Mouse (Mus musculus): ENCODE data around the gene Zfp358.

Gene Zfp358

DNA sequence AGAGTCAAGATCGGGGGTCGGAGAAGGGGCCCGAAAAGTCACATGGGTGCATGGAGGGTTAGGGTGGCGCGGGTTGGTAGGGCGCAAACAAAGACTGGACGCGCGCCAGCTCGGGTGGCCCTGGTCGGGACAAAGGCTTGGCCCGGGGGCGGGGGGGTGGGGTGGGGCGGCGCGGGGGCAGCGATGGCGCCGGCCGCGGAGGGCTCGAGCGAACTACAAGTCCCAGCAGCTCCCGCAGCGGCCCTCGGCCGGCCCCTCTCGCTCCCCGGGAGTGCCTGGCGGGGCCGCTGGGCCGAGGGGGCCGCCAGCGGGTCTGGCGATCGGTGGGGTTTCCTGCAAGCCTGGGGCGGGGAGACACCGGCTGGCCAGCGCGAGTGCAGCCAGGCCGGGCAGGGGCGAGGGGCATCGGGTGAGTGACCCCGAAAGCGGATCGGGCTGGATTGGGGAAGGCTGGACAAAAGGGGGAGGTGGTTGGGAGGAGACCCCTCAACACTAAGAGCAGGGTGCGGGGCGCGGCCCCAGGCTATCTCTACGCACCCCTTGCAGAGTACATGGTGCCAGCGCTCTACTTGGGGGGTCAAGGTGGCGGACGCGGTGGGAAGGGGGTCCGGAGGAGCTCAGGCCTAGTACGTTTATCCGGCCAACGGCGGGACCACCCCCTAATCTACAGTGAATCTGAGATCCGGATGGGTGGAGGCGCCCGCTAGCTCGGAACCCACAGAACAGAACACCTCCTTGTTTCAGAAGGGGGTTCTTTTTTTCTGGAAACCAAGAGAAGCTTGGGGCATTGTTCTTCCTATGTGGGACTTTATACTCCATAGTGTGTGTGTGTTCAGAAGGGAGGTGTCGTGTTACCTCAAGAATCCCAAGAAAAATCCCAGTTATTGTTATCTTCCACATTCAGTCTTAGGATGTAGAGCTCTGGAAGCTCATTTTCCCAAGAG lies at the start of gene Zfp358:
Gene Zfp358 (plus strand): TSS at position 238 of the 944 bp plus-strand sequence.
- DNase-seq (ENCODE audit: low read depth) = peak; percentile 88

DNA sequence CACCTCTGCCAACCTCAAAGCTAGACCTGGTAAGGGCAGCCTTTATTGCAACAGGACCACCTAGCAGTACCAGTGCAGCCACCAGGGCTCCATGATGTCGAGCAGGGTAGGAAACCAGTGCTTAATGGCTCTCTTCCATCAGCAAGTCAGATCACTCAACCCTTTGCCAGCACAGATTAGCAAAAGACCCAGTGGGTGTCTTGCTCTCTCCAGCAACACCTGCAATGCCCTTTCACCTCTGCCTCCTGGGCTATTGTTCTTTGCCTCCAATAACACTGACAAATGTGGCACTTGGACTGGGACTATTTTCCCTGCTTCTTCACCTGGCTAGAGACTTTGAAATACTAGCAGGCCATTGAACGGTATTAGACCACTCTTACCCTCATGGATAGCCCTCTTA lies 43.7 kb upstream of the Zfp358 start:
- no peak for DNase-seq (ENCODE audit: low read depth)

DNA sequence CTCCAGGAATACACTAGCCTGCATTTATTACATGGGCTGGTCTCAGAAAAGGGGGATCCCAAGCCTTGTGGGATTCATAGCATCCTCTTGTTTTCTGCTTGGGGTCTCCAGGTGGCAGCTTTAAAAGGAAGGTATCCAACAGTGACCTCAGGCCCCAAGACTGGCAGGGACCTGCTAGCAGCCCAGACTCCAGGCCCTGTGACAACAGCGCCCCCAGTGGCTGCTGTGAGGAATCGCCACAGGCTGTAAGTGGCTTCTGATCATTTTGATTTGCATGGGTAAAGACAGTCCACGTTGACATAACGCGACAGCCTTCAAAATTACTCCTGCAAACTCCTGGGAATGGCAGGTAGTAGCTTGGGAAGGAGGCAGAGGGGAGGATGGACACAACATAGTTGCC lies 42.3 kb upstream of the Zfp358 start:
- peak; percentile 81 for DNase-seq (ENCODE audit: low read depth)

DNA sequence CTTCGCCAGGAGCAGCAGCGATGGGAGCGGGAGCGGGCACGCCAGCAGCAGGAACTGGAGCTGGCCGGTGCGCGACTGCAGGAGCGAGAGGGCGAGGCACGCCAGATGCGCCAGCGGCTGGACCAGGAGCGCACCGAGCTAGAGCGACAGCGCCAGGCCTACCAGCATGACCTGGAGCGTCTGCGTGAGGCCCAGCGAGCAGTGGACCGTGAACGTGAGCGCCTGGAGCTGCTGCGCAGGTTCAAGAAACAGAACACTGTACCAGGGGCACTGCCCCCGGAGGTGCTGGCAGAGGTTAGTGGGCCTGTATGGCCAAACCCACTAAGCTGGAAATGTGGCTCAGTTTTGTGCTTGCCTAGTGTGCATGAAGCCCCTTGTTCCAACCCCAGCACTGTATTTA lies 40.9 kb upstream of the Zfp358 start:
- DNase-seq (ENCODE audit: low read depth) = no peak

DNA sequence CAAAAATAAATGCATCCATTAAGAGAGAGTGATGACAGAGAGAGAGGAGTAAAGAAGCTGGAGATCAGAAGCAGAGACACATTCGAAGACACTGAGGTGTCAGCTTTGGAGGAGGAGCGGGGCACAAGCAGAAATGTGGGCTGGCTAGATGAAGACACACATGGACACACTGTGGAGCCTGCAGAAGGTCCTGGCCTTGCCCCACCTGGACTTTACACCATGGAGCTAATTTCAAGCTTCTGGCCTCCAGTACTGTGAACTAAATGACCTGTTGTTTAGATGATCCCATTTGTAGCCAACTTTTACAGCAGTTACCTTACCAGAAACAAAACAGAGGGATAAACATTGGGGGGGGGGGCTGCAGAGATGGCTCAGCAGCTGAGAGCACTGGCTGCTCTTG lies 29.7 kb upstream of the Zfp358 start:
- no peak for DNase-seq (ENCODE audit: low read depth)

DNA sequence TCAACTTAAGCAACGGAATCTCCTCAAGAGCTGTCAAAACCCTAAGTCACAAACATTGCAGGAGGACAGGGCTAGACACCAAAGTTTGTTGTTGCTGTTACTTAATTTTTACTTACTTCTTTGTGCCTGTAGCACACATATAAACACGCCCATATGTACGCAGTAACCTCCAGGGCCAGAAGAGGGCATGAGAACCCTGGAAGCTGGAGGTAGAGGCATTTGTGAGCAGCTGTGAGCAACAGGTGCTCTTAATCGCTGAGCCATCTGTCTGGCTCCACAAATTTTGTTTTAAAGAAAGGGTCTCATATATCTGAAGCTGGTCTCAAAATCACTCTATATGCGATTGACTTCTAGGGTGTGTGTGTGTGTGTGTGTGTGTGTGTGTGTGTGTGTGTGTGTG lies 28.6 kb upstream of the Zfp358 start:
- peak; percentile 72 for DNase-seq (ENCODE audit: low read depth)

DNA sequence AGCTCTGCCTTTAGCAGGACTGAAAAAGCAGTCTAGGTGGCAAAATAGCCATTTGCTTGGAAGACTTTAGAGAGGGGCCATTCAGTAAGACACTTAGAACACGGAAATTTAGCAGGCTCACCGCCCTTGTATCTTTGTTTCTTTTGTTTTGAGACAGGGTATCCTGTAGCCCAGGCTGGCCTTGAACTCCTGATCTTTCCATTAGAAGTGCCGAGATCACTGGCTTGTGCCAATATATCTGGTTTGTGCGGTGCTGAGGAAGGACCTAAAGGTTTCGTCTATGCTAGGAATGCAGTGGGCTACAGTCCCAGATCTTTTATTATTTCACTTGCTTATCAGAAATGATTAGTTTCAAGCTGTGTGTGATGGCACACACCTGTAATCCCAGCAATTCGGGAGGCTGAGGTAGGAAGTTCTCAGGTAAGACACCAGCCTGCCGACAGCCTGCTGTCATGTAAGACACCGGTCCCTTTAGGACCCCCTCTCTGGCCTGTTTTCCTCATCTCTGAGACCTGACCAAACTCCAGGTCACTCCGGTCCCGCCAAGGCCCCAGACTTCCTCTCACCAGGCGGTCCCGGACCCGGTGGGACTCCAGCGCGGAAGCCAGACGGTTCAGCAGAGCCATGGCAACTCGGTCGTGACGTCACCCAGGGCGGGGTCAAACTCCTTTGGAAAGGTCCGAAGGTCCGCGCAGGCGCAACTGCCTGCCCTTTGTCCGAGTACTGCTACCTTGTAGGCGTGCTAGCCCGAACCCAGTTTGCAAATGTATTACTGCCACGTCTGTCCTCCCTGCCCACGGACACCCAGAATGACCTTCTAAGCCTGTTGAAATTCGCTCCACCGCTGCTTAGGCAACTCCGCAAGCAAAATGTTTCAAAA lies 25.7 kb upstream of the Zfp358 start, which contains the start of gene Pex11g:
Gene Pex11g (minus strand): TSS at position 675 of the 880 bp plus-strand sequence.
- DNase-seq (ENCODE audit: low read depth) = peak; percentile 97

DNA sequence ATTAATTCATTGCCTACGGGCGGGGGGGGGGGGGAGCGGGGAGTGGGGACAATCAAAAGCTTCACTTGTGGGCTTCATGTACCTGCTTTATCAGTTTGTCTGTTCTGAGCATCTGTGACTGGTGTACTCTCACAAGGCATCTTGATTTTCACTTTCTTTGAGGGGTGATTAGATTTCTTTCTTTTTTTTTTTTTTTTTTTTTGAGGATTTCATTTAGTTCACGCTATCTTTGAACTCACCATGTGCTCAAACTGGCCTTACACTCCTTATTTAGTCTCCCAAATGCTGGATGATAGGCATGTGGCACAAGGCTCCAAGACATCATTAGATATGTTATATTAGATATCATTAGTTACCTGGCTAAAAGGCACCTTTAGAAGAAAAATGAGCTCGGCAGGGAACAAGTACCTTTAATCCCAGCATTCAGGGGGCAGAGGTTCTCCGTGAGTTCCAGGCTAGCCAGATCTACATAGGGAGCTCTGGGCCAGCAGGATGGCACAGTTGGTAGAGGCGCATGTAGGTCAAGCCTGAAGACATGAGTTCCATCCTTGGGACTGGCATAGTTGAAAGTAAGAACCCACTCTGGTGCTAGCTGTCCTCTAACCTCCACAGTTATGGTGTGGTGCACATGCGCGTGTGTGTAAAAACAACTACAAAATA lies 24.9 kb upstream of the Zfp358 start:
- no peak for DNase-seq (ENCODE audit: low read depth)

DNA sequence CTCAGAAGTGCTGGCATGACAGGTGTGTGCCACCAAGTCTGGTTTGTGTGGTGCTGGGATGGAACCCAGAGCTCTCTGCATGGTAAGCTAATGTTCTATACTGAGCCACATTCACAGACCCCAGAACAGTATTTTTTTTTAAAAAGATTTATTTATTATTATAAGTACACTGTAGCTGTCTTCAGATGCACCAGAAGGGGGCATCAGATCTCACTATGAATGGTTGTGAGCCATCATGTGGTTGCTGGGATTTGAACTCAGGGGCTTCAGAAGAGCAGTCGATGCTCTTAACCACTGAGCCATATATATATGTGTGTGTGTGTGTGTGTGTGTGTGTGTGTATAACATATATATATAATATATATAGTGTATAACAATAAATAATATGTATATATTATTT lies 24.1 kb upstream of the Zfp358 start:
- peak; percentile 39 for DNase-seq (ENCODE audit: low read depth)

DNA sequence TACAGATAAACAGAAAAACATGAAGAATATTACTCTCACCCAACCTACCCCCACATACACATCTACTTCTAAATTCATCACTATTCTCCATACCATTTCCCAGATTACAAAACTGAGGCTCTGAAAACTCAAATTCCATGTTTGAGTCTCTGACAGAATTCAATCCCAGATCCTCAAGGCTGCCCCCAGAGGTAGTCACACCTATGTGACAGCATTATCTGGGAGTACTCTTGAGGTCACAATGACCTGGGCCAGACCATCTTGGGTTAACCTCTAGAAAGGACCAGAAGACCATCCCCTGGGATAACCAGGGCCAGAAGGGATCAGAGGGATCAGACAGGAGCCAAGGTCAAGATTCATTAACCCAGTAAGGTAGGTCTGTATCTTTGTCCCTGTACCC lies 22.4 kb upstream of the Zfp358 start, which contains the start of gene Tex45:
Gene Tex45 (plus strand): TSS at position 301 of the 400 bp plus-strand sequence.
- no peak for DNase-seq (ENCODE audit: low read depth)

DNA sequence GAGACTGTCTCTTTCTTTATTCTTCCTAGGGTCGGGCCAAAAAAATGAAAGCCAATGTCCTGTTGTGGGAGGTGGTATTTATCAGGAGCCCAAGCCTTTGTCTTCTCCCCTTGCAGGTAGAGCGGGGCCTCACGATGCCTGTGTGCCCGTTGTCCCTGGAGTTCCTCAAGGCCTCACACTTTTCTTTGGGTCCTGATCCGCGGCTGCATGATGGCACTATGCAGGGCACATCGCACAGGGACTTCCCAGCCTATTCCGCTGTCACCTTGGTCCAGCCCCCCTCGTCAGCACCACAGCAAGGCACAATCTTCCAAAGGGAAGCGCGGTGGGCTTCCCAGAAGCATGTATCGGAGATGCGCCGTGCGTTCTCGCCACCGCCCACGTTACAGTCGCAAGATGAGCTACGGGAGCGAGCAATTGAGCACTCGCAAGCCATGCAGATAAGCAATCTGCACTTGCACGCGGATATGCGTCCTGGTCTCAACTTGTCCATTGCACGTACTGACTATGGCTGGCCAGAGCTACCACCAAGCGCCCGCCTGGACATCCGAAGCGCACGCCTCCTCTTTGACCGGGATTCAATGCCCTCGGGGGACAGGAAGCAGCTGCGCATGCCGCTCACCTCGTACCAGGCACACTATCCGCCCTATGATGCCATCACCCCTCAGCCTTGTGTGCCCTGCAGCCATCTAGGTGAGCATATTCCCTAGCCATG lies 17.1 kb upstream of the Zfp358 start:
- DNase-seq (ENCODE audit: low read depth) = no peak

DNA sequence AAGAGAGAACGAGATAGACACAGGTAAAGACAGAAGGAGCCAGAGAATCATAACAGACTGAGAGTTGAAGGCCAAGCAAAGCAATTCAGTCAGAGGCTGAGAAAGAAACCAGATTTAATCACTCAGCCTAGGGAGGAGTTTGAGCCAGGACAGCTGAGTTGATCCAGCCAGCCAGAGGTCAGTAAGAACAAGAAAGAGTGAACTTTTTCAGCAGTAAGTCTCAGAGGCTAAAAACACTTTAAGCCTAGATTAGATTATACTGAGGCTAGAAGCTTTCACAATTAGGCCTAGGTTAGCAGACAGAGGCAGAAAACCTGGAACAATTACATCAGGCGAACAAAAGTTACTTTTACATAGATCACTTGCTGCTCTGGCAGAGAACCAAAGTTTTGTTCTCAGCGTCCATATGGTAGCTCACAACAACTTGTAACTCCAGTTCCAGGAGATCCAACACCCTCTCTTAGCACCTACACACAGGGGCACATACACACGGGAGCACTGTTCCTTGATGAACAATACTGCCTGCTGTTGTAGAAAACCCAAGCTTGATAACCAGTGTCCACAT lies 12.6 kb upstream of the Zfp358 start:
- DNase-seq (ENCODE audit: low read depth) = no peak

DNA sequence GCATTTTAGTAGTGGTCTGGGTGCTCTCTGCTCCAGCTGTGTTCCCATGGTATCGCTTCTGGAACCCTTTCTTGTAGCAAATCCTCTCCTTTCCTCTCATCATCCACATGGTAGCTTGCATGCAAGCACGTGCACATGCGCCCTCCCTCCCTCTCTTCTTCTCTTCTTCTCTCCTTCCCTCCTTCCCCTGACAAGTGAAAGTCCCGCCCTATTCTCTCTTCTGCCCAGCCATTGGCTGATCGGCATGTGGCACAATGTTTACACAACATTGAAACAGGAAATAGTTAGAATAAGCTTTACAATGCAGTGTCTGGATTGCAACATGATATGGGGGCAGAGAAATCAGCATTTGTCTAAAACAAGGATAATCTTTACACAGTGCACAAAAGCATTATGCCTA lies 11.3 kb upstream of the Zfp358 start:
- DNase-seq (ENCODE audit: low read depth) = peak; percentile 61

DNA sequence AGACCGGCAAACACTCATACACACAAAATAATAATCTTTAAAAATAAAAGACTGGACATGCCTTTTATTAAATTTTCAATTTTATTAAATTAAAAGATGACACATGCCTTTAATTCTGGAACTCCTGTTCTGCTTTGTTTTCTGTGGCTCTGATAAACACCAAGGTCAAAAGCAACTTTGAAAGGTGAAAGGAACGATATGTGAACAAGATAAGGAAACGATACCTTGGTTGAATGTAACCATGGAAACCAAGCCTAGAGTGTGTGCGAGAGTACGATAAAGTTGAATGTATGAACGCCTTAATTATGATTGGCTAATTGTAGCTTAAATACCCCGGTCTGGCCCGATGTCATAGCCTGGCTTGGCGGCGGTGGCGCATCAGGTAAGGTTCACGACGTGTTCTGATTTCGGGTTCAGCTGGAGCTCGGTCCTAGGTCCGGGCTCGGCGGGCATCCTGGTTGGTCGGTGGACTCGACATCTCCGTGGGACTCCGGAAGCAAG lies 10.6 kb upstream of the Zfp358 start:
- no peak for DNase-seq (ENCODE audit: low read depth)

DNA sequence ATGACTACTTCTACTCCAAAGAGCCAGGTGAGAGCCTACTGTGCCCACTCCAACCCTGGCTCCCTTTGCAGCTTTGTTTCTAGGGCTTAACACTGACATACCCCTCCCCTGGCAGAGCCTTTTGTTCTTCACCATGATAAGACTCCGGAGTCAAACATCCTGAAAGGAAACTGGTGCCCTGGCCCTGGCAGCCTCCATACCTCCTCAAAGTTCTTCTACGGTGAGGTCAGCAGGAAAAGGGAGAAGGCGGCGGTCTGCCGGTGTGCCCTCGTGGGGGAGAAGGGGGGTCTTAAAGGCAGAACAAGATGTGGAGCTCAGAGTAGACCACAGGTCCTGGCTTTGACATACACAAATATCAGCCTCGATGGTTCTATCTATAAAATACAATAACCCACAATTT lies 9.4 kb upstream of the Zfp358 start:
- no peak for DNase-seq (ENCODE audit: low read depth)

DNA sequence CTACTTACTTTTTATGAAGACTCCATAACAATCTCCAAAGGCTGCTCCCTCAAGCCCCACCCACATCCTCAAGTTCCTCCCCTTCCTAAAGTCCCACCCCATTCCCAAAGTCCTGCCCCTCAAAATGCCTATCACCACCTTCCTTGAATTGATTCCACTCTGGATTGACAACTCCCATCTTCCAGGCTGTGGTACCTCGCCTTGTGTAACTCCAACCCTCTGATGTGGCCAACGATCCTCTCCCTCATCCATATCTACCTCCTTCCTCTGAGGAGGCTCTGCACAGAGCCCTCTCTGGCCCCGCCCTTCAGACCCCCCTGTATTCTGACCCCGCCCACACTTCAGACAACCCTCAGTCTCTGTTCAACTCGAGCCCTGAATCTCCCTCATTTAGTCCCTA lies 7.7 kb upstream of the Zfp358 start:
- DNase-seq (ENCODE audit: low read depth) = no peak

DNA sequence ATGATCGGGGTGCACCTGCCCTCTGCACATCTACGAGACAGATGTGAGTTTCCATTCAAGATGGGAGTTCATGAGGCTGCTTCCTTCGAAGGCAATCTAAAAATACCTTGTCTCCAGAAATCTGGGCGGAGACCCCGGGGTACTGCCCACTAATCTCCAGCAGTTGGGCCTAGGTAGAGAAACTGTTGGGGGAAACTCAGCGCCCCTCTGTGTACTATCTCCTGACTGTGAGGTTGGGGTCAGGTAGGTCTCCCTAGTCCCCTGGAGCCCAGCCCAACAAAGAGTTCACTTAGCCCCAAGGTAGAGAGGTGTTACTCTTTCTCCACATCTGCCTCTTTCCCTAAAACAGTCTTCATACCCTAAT lies 889 bp downstream of the Zfp358 start:
- no peak for DNase-seq (ENCODE audit: low read depth)

DNA sequence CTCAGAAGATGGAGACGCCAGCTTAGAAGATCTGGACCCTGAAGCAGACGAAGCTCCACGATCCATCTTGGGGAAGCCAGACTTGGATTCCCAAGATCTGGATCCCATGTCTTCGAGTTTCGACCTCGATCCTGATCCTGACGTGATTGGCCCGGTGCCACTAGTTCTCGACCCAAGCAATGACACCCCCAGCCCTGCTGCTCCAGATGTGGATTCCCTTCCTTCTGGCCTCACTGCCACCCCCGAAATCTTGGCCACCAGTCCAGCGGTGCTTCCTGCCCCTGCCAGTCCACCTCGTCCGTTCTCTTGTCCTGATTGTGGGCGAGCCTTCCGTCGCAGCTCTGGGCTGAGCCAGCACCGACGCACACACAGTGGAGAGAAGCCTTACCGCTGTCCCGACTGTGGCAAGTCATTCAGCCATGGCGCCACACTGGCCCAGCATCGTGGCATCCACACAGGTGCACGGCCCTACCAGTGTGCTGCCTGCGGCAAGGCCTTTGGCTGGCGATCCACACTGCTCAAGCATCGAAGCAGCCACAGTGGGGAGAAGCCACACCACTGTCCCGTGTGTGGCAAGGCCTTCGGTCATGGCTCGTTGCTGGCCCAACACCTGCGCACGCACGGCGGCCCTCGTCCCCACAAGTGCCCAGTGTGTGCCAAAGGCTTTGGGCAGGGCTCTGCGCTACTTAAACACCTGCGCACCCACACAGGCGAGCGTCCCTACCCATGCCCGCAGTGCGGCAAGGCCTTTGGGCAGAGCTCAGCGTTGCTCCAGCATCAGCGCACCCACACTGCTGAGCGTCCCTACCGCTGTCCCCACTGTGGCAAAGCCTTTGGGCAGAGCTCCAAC lies 2.9 kb downstream of the Zfp358 start:
- no peak for DNase-seq (ENCODE audit: low read depth)

DNA sequence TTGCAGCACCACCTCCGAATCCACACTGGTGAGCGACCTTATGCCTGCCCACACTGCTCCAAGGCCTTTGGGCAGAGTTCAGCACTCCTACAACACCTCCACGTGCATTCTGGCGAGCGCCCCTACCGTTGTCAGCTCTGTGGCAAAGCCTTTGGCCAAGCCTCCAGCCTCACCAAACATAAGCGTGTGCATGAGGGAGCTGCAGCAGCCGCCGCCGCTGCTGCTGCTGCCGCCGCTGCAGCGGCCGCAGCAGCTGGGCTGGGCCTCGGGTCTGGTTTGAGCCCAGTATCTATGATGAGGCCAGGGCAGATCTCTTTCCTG lies 3.5 kb downstream of the Zfp358 start:
- DNase-seq (ENCODE audit: low read depth) = no peak

DNA sequence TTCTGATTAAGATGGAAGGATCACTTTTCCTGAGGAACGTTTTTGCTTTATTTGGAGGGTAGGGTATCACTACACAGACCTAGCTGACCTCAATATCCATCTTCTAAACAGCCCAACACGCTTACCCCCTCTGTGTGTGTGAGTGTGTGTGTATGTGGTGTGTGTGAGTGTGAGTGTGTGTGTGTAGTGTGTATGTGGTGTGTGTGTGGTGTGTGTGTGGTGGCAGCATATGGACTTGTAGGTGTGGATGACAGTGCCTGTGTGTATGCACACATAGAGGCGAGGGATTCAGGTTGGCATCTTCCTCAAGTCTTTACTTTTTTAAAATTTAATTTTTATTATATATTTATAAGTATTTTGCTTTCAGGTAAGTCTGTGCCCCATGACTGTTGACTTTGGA lies 5.6 kb downstream of the Zfp358 start:
- DNase-seq (ENCODE audit: low read depth) = no peak

All from NIH3T3 (cell line).